Mouse (Mus musculus): ENCODE data around the gene Trmt10a. TPM values are rescaled to one million over a fixed set of nuclear protein-coding genes. Genes with fewer than 3 reads are reported as not detected.

The Trmt10a gene
- polyA plus RNA-seq, 1 experiment, result not detected

DNA sequence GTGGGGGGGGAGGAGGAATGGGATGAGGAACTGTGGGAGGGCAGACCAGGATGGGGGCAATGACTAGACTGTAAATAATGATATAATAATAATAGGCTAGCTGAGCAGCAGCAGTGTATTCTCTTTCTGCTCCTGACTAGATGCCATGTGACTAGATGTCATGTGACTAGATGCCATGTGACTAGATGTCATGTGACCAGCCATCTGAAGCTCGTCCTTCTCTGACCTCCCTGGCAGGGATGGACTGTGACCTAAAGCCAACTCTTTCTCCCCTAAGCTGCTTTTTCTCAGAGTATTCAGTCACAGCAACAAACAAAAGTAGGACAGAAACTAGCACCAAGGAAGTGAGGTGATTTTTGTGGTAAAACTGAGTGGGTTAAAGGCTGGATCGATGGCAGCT lies 38.8 kb downstream of the Trmt10a start:
- WGBS, result 84% methylated on average over 2 of the region's 2 CpGs
- H3K4me1 ChIP-seq (ENCODE audit: control insufficient read depth, insufficient read depth, low read length), result no peaks in the 10 kb centered on the region
- H3K4me3 ChIP-seq (ENCODE audit: insufficient read depth, low read depth, low read length), result no peak overlapping the region
- TF ChIP-seq CTCF (IDR thresholded peaks at IDR 0.05; ENCODE audit: insufficient read depth, low read depth, low read length) (no peak), POLR2A (IDR thresholded peaks at IDR 0.05; ENCODE audit: insufficient read depth, low read depth, low read length) (no peak)
- no peak overlapping the region for H3K27ac ChIP-seq (ENCODE audit: insufficient read depth, low read depth, low read length)

DNA sequence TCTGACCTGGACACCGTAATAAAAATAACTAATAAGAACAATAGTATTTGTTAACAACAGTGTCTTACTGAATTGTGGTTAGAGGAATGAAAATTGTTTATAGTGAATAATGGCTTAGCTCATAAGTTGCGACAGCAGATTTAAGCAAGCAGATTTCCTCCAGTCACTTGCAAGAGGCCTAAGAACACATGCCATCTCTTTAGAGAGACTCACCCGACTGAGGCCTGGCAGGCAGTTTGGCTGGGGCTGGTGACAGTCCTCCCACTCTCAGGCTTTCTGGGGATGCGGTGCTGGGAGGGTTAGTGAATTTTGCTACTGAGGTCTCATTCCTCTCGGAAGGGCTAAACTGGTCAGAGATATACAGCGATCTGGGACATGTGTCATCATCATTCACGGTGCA lies 40.1 kb downstream of the Trmt10a start:
- 90% methylated on average over 7 of the region's 7 CpGs for WGBS
- Histone ChIP-seq H3K4me3 (ENCODE audit: insufficient read depth, low read depth, low read length) (no peak overlapping the region), H3K27ac (ENCODE audit: insufficient read depth, low read depth, low read length) (no peak overlapping the region), H3K4me1 (ENCODE audit: control insufficient read depth, insufficient read depth, low read length) (no peaks in the 10 kb centered on the region)
- no peak for TF ChIP-seq POLR2A (IDR thresholded peaks at IDR 0.05; ENCODE audit: insufficient read depth, low read depth, low read length)
- no peak for TF ChIP-seq CTCF (IDR thresholded peaks at IDR 0.05; ENCODE audit: insufficient read depth, low read depth, low read length)

DNA sequence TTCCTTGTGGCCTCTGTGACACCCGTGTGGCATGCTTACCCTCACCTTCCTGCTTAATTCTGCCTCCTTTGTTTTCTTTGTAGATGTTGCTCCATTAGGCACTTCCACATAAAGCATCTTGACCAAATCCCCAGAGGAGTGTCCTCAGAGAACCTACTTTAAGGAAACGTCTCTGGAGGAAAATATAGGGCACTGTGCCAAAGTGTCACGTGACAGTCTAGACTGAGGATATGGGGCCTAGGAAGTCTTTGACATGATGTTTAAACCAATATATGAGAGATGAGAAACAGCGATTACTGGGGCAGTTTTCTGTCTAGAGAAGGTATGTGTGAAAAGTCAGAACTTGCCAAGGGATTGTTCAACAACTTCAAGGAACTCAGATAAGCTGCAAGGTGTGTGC lies 42.0 kb downstream of the Trmt10a start:
- no peak for TF ChIP-seq CTCF (IDR thresholded peaks at IDR 0.05; ENCODE audit: insufficient read depth, low read depth, low read length)
- TF ChIP-seq POLR2A (IDR thresholded peaks at IDR 0.05; ENCODE audit: insufficient read depth, low read depth, low read length), result no peak
- Histone ChIP-seq H3K4me3 (ENCODE audit: insufficient read depth, low read depth, low read length) (no peak overlapping the region), H3K27ac (ENCODE audit: insufficient read depth, low read depth, low read length) (no peak overlapping the region), H3K4me1 (ENCODE audit: control insufficient read depth, insufficient read depth, low read length) (no peaks in the 10 kb centered on the region)
- WGBS, result 55% methylated on average over 4 of the region's 4 CpGs

DNA sequence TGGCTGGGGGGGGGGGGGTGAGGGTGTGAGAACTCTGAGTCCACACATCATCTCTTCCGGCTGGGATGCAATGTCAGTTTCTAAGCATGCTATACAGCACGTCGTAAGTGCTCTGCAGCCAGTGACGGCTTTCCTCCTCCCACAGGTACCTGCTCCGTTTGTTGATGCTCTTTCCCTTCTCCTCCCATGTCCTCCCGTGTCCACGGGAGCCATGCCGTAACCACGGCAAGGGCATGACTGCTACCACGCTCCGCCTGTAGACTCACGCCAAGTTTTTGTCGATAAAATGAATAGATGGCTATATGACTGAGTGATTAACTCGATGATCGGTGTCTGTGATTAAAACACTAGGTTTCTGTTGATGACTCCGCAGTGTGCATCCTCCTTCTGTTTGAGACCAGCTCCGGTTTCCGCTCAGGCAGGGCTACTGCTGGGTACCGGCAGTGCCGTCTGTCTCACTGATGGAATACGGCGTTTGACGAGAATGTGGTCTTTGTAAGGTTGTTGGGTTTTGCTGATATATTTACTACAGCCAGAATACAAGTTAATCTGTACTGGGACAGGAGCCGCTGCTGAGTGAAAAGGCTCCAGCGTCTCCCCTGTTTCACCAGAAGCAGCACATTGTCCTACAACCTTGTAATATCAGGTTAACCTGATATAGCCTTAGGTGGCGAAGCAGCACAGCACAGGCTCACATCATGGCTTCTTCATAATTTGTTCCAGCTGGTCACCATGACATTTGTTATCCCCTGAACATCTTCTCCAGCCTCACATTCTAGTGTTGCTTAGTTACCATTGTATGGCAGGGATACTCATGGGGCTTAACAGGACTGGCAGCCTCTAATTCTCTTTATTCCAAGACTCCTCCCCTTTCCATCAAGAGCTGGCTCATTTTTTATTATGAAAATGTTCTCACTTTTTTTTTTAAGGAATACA lies 43.0 kb downstream of the Trmt10a start:
- no peak overlapping the region for H3K27ac ChIP-seq (ENCODE audit: insufficient read depth, low read depth, low read length)
- 93% methylated on average over 26 of the region's 26 CpGs for WGBS
- H3K4me3 ChIP-seq (ENCODE audit: insufficient read depth, low read depth, low read length), result no peak overlapping the region
- TF ChIP-seq POLR2A (IDR thresholded peaks at IDR 0.05; ENCODE audit: insufficient read depth, low read depth, low read length) (no peak), CTCF (IDR thresholded peaks at IDR 0.05; ENCODE audit: insufficient read depth, low read depth, low read length) (no peak)
- H3K4me1 ChIP-seq (ENCODE audit: control insufficient read depth, insufficient read depth, low read length), result no peaks in the 10 kb centered on the region

DNA sequence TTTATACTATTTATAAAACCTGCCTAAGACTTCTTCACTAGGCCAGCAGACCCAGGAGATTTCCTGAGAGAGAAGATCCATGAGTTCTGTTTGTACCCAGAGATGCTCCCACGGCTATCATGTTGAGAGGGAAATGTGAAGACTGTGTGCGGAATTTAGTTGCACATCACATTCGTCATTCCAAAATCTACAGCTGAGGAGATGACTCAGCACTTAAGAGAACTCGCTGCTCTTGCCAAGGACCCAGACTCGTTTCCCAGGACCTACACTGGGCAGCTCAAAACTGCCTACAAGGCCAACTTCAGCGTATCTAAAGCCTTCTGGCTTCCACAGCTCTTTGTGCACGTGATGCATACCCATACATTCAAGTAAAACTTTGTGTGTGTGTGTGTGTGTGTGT lies 49.0 kb downstream of the Trmt10a start:
- Histone ChIP-seq H3K4me3 (ENCODE audit: insufficient read depth, low read depth, low read length) (no peak overlapping the region), H3K27ac (ENCODE audit: insufficient read depth, low read depth, low read length) (no peak overlapping the region), H3K4me1 (ENCODE audit: control insufficient read depth, insufficient read depth, low read length) (no peaks in the 10 kb centered on the region)
- TF ChIP-seq POLR2A (IDR thresholded peaks at IDR 0.05; ENCODE audit: insufficient read depth, low read depth, low read length) (no peak), CTCF (IDR thresholded peaks at IDR 0.05; ENCODE audit: insufficient read depth, low read depth, low read length) (no peak)
- 81% methylated on average over 7 of the region's 7 CpGs for WGBS

DNA sequence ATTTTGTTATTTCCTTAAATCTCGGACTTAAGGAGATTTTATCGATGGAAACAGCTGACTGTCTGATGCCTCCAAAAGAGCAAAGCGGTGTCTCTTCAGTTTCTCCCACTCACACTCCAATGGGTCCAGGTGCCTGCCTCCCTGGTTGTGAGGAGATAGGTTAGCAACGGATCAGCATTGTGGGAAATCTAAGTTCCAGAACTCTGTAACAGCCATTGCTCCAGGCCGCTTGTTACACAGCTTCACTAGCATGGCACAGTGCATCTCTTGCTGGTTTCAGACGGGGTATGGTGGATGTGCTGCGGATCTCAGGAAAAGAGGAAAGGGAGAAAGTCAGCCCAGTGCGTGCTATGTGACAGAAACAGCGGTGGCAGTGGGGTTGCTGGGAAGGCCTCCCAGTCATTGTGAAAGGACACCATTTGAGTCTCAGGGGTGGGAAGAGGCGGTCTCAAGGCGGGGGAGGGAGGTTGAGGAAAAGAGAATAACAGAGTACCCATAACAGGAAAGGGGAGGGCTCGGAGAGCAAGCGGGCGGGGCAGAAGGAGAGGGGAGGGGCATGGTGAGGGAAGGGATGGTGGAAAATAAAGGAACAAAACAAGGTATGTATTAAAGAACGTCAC lies 50.5 kb downstream of the Trmt10a start, which contains the start of gene 4930579F01Rik:
TSS of gene 4930579F01Rik (minus strand) at position 143 of the 620 bp plus-strand sequence.
- Histone ChIP-seq H3K4me1 (ENCODE audit: control insufficient read depth, insufficient read depth, low read length) (no peaks in the 10 kb centered on the region), H3K27ac (ENCODE audit: insufficient read depth, low read depth, low read length) (no peak within 1 kb of the TSS), H3K4me3 (ENCODE audit: insufficient read depth, low read depth, low read length) (no peak within 1 kb of the TSS)
- 79% methylated on average over 15 of the region's 15 CpGs for WGBS
- no peak for TF ChIP-seq POLR2A (IDR thresholded peaks at IDR 0.05; ENCODE audit: insufficient read depth, low read depth, low read length)
- TF ChIP-seq CTCF (IDR thresholded peaks at IDR 0.05; ENCODE audit: insufficient read depth, low read depth, low read length), result no peak

DNA sequence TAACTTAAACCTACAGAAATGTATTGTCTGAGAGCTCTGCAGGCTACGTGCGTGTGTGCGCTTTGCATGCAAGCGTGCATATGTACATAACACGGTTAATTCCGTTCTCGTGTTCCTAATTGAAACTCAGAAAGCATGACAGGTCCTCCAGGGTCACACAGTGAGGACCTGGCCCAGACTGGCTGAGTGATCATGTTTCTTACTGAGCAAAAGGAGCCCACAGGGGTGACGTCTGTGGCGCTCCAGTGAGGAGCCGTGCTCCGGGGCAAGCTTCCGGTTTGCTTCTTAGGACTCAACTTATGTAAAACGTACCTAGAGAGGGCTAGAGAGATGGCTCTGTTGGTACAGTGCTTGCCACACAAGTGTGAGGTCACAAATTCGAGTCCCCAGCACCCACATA lies 53.8 kb downstream of the Trmt10a start:
- 87% methylated on average over 14 of the region's 14 CpGs for WGBS
- no peak overlapping the region for H3K4me3 ChIP-seq (ENCODE audit: insufficient read depth, low read depth, low read length)

DNA sequence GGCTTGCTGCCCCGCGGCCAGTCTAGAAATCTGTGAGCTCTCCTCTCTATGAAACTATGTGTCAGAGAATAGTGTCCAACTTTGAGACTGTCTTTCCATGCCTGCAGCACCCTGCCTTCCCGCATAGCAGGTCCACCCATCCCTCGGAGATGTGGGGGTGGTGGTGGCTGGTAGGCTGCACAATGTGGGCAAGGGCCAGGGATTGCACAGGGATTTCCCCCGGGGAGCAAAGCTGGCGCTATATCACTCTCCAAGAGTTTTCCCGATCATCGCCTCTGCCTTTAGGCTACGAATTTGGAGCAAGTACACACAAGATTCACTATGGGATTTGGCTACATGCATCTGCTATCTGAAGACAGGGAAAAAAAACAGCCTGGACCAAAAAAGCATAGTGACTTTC lies 54.3 kb downstream of the Trmt10a start:
- no peak overlapping the region for H3K27ac ChIP-seq (ENCODE audit: insufficient read depth, low read depth, low read length)
- TF ChIP-seq CTCF (IDR thresholded peaks at IDR 0.05; ENCODE audit: insufficient read depth, low read depth, low read length) (no peak), POLR2A (IDR thresholded peaks at IDR 0.05; ENCODE audit: insufficient read depth, low read depth, low read length) (no peak)
- WGBS, result 54% methylated on average over 9 of the region's 9 CpGs
- H3K4me1 ChIP-seq (ENCODE audit: control insufficient read depth, insufficient read depth, low read length), result no peaks in the 10 kb centered on the region
- no peak overlapping the region for H3K4me3 ChIP-seq (ENCODE audit: insufficient read depth, low read depth, low read length)

More for the DNA sequence above, 53.8 kb downstream of the Trmt10a start:
- TF ChIP-seq CTCF (IDR thresholded peaks at IDR 0.05; ENCODE audit: insufficient read depth, low read depth, low read length) (no peak), POLR2A (IDR thresholded peaks at IDR 0.05; ENCODE audit: insufficient read depth, low read depth, low read length) (no peak)
- Histone ChIP-seq H3K27ac (ENCODE audit: insufficient read depth, low read depth, low read length) (no peak overlapping the region), H3K4me1 (ENCODE audit: control insufficient read depth, insufficient read depth, low read length) (no peaks in the 10 kb centered on the region)
